Mouse (Mus musculus) erythroblast, embryonic 14.5 days (primary cell): ENCODE results near the gene Dennd1a.

ENCODE experiments used
- GATA1 ChIP-seq: IDR thresholded peaks from 2 replicates; pipeline ENCODE4 v1.6.1; 2012; ENCODE audit warnings: low read length, inconsistent platforms, mixed read lengths
- TAL1 ChIP-seq: IDR thresholded peaks from 3 replicates; pipeline ENCODE4 v1.6.1; 2012; ENCODE audit warnings: low read length, inconsistent platforms, mixed read lengths

DNA sequence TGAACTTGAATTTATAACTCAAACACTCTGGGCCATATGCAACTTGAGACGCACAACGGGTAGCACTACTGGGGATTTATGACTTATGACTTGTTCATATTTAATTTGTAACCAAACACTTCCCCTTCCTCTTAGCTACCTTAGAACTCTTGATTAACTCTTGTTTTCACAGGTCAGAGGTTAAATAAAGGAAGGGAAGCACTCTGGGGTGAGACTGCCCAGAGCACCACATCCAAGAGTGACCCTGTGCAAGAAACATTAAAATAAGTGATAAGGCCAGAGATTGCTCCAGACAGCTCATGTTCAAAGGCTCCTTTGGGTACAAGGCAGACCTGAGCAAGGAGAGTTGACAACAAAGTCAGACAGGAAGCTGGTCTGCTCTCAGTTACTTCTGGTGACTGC lies 219.0 kb downstream of the Dennd1a start:
- TF ChIP-seq TAL1 (no peak), GATA1 (no peak)
